Mouse (Mus musculus): ENCODE data around the gene Spatc1l.

The Spatc1l gene

GRCm38 (mm10) chr10:76596338-76596737, 34.3 kb downstream of the Spatc1l start:
- DNase-seq (ENCODE audit: low read depth, low spot score), result no peak

- no peak for DNase-seq (ENCODE audit: low read depth, low spot score)
Observed at GRCm38 (mm10) chr10:76602690-76603089, 40.6 kb downstream of the Spatc1l start.

DNA sequence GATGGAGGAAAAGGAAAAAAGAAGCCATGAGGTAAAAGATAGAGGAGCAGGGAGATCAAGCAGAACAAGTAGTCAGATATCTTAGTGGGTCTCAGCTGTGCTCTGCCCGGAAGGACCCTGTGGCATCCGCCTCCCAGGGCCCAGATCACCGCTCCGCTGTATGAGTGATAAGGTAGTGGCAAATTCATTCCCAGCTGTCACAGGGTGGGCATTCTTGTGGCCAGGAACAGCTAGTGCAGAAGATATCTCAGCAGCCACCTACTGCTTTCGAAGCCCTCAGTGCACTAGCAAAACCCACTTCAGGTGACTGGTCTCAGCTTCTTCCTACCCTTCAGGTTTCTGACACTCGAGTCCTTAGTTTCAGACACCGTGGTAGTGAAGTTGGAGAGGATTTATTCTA, 50.4 kb downstream of the Spatc1l start:
- DNase-seq (ENCODE audit: low read depth, low spot score), result no peak

All from R1 (cell line).